7 mouse cellular contexts compared by ENCODE assay signal in genomic region chr19:36926553-36927236, GRCm38 (mm10). TPM values are rescaled to one million over a fixed set of nuclear protein-coding genes. Genes with fewer than 3 reads are reported as not detected.
DNase-seq lines count a peak whose midpoint lies in the region; ATAC-seq and TF ChIP-seq lines count a peak whose summit lies in the region.

No protein-coding gene starts in this region.

- H3K4me3 ChIP-seq in testis, adult 2 months (ENCODE audit: control insufficient read depth, low read depth, low read length) = peak overlapping the region; percentile 97
- peak overlapping the region; percentile 89 for H3K4me3 ChIP-seq in embryonic facial prominence, embryonic 13.5 days
- H3K4me3 ChIP-seq in intestine, postnatal 0 days (ENCODE audit: low read depth, low read length) = peak overlapping the region; percentile 96
- peak overlapping the region; percentile 66 for H3K4me3 ChIP-seq in neural tube, embryonic 15.5 days (replicated peaks)

- TF ChIP-seq POLR2A in testis, adult 2 months (IDR thresholded peaks at IDR 0.05; ENCODE audit: control insufficient read depth, low read depth, low read length) = no peak

- no peaks in the 10 kb centered on the region for H3K27me3 ChIP-seq in testis, adult 2 months (ENCODE audit: control insufficient read depth, insufficient read depth, low read length)
- H3K27me3 ChIP-seq in embryonic facial prominence, embryonic 13.5 days = no peaks in the 10 kb centered on the region
- no peaks in the 10 kb centered on the region for H3K27me3 ChIP-seq in intestine, postnatal 0 days (replicated peaks; ENCODE audit: control insufficient read depth, insufficient read depth, low read length)
- H3K27me3 ChIP-seq in neural tube, embryonic 15.5 days (replicated peaks) = no peaks in the 10 kb centered on the region

- no peak for DNase-seq in testis, postnatal 14 days (ENCODE audit: low spot score)
- DNase-seq in spleen, adult 12 weeks (ENCODE audit: low spot score) = no peak
- DNase-seq in cerebellum, adult 11-12 months = no peak

- H3K4me2 ChIP-seq in embryonic facial prominence, embryonic 13.5 days = peak overlapping the region; percentile 81
- H3K4me2 ChIP-seq in intestine, postnatal 0 days (replicated peaks; ENCODE audit: low read depth) = peak overlapping the region; percentile 85
- H3K4me2 ChIP-seq in neural tube, embryonic 15.5 days = peak overlapping the region; percentile 70

- no peaks in the 10 kb centered on the region; the same call in 1 of the 2 replicates for H3K4me1 ChIP-seq in testis, adult 2 months (ENCODE audit: control insufficient read depth, insufficient read depth, low read length)
- peaks cover 22% of the 10 kb centered on the region for H3K4me1 ChIP-seq in embryonic facial prominence, embryonic 13.5 days
- H3K4me1 ChIP-seq in intestine, postnatal 0 days (replicated peaks; ENCODE audit: control insufficient read depth, insufficient read depth, low read length) = 0 out of 2 replicates have a peak, but pooled peaks cover 3% of the 10 kb centered on the region
- peaks cover 19% of the 10 kb centered on the region for H3K4me1 ChIP-seq in neural tube, embryonic 15.5 days

- H3K9me3 ChIP-seq in embryonic facial prominence, embryonic 13.5 days = no peaks in the 10 kb centered on the region
- no peaks in the 10 kb centered on the region for H3K9me3 ChIP-seq in intestine, postnatal 0 days (ENCODE audit: control insufficient read depth)
- no peaks in the 10 kb centered on the region for H3K9me3 ChIP-seq in neural tube, embryonic 15.5 days (replicated peaks)

- H3K27ac ChIP-seq in testis, adult 2 months (ENCODE audit: control insufficient read depth, insufficient read depth, low read depth, low read length) = peak overlapping the region; percentile 93
- H3K27ac ChIP-seq in embryonic facial prominence, embryonic 13.5 days = peak overlapping the region; percentile 96
- peak overlapping the region; percentile 98 for H3K27ac ChIP-seq in intestine, postnatal 0 days (ENCODE audit: low read depth, low read length)
- peak overlapping the region; percentile 91 for H3K27ac ChIP-seq in neural tube, embryonic 15.5 days (replicated peaks)

- no peaks in the 10 kb centered on the region for H3K36me3 ChIP-seq in testis, adult 2 months (ENCODE audit: control insufficient read depth, insufficient read depth, low read length)
- no peaks in the 10 kb centered on the region for H3K36me3 ChIP-seq in embryonic facial prominence, embryonic 13.5 days
- H3K36me3 ChIP-seq in intestine, postnatal 0 days (ENCODE audit: control insufficient read depth, insufficient read depth) = no peaks in the 10 kb centered on the region
- H3K36me3 ChIP-seq in neural tube, embryonic 15.5 days = no peaks in the 10 kb centered on the region

- ATAC-seq in embryonic facial prominence, embryonic 13.5 days (ENCODE audit: insufficient number of reproducible peaks, insufficient read depth, low FRiP score, low TSS enrichment, low read depth) = no peak
- no peak for ATAC-seq in intestine, postnatal 0 days
- ATAC-seq in neural tube, embryonic 15.5 days (ENCODE audit: low FRiP score) = no peak

- TF ChIP-seq CTCF in testis, adult 2 months (IDR thresholded peaks at IDR 0.05; ENCODE audit: control insufficient read depth, insufficient read depth, insufficient replicate concordance, low read depth, low read length) = no peak
- no peak for TF ChIP-seq CTCF in intestine, postnatal 0 days (IDR thresholded peaks at IDR 0.05; ENCODE audit: low read depth)

- H3K9ac ChIP-seq in embryonic facial prominence, embryonic 13.5 days = peak overlapping the region; percentile 93
- H3K9ac ChIP-seq in intestine, postnatal 0 days (ENCODE audit: low read depth, low read length) = peak overlapping the region; percentile 98
- H3K9ac ChIP-seq in neural tube, embryonic 15.5 days (replicated peaks) = peak overlapping the region; percentile 65

- WGBS in embryonic facial prominence, embryonic 13.5 days = 1% methylated on average over 26 of the region's 26 CpGs
- WGBS in intestine, postnatal 0 days = under 1% methylated on average over 26 of the region's 26 CpGs
- 1% methylated on average over 26 of the region's 26 CpGs for WGBS in neural tube, embryonic 15.5 days

RNA-seq across cellular contexts. Expression of gene Btaf1, which starts 0.8 kb away (rescaled TPM):
- polyA plus RNA-seq in testis, adult 2 months (2012; rRNA removed) = 15.4 and 16.7 TPM in 2 replicates
- polyA plus RNA-seq in embryonic facial prominence, embryonic 13.5 days (2015; fragmentation: Nextera tagmentation; extraction: Ambion mirVana) = 10.6 and 11.9 TPM in 2 replicates
- 3.0 and 3.4 TPM in 2 replicates for polyA plus RNA-seq in intestine, postnatal 0 days (2015; fragmentation: Nextera tagmentation; extraction: Ambion mirVana)
- polyA plus RNA-seq in neural tube, embryonic 15.5 days (2015; fragmentation: Nextera tagmentation; extraction: Ambion mirVana) = 7.6 and 8.1 TPM in 2 replicates

RNA-seq across cellular contexts. Expression of gene Fgfbp3, which starts 7.3 kb away (rescaled TPM):
- 0.16 and 0.55 TPM in 2 replicates for polyA plus RNA-seq in testis, adult 2 months (2012; rRNA removed)
- 6.7 and 9.8 TPM in 2 replicates for polyA plus RNA-seq in embryonic facial prominence, embryonic 13.5 days (2015; fragmentation: Nextera tagmentation; extraction: Ambion mirVana)
- polyA plus RNA-seq in intestine, postnatal 0 days (2015; fragmentation: Nextera tagmentation; extraction: Ambion mirVana) = 2.7 and 2.9 TPM in 2 replicates
- 70.8 and 91.9 TPM in 2 replicates for polyA plus RNA-seq in neural tube, embryonic 15.5 days (2015; fragmentation: Nextera tagmentation; extraction: Ambion mirVana)
